Mouse (Mus musculus) forebrain, embryonic 11.5 days (tissue): ENCODE measurements around the gene Cdc25a. TPM values are rescaled to one million over a fixed set of nuclear protein-coding genes. Genes with fewer than 3 reads are reported as not detected.
A peak's percentile ranks its signal among the peaks of the same experiment; 100 is the strongest.

Experiments used
- ATAC-seq: fragments of 200-750 bp; cut with Nextera tagmentation; replicated peaks from 2 replicates; pipeline ENCODE4 v1.8.0; 2017; ENCODE audit warnings: moderate TSS enrichment; ENCODE audit not compliant: low FRiP score
- DNase-seq: peaks from one replicate; pipeline ENCODE4 v3.0.0-alpha.2; 2017; ENCODE audit warnings: low spot score
- H3K27ac ChIP-seq: fragments of 300-500 bp; sonication (generic); 2 replicates; pipeline ENCODE4 v1.5.1; 2014; ENCODE audit warnings: low read depth, low read length
- H3K27me3 ChIP-seq: fragments of 300-500 bp; sonication (generic); 2 replicates; pipeline ENCODE4 v1.6.1; 2014; ENCODE audit warnings: mild to moderate bottlenecking, low read length, mixed read lengths; ENCODE audit not compliant: control insufficient read depth, insufficient read depth
- H3K36me3 ChIP-seq: fragments of 300-500 bp; sonication (generic); 2 replicates; pipeline ENCODE4 v1.6.1; 2014; ENCODE audit warnings: mild to moderate bottlenecking, low read length, moderate library complexity, mixed read lengths; ENCODE audit not compliant: control insufficient read depth, insufficient read depth
- H3K4me1 ChIP-seq: fragments of 300-500 bp; sonication (generic); replicated peaks from 2 replicates; pipeline ENCODE4 v1.6.1; 2014; ENCODE audit warnings: low read length, mixed read lengths; ENCODE audit not compliant: control insufficient read depth, insufficient read depth
- H3K4me2 ChIP-seq: fragments of 300-500 bp; sonication (generic); 2 replicates; pipeline ENCODE4 v1.6.1; 2014; ENCODE audit warnings: low read depth, mild to moderate bottlenecking, low read length, moderate library complexity, mixed read lengths; ENCODE audit not compliant: severe bottlenecking
- H3K4me3 ChIP-seq: fragments of 300-500 bp; sonication (generic); 2 replicates; pipeline ENCODE4 v1.5.1; 2014; ENCODE audit warnings: low read depth, low read length
- H3K9ac ChIP-seq: fragments of 300-500 bp; sonication (generic); 2 replicates; pipeline ENCODE4 v1.6.1; 2014; ENCODE audit warnings: low read length
- H3K9me3 ChIP-seq: fragments of 300-500 bp; sonication (generic); 2 replicates; pipeline ENCODE4 v1.6.1; 2016; ENCODE audit warnings: low read length, mixed read lengths; ENCODE audit not compliant: control insufficient read depth
- WGBS: fragments of 180-500 bp; shearing (Covaris S2); extraction: QIAGEN DNeasy Blood & Tissue Kit; methylation state at CpG from one replicate; pipeline ENCODE4 v1.1.7; 2014; 5-methylcytosine and 5-hydroxymethylcytosine counted together
- microRNA-seq: library from miRNA; unstranded; fragments of <30 nt; microRNA quantifications from one replicate; pipeline ENCODE4, GENCODE M21; 2016; ENCODE audit not compliant: insufficient number of aligned reads
- polyA plus RNA-seq: library from polyadenylated mRNA; unstranded; fragments of >200 nt; fragmentation: Nextera tagmentation; extraction: Ambion mirVana; gene quantifications from 2 replicates; pipeline ENCODE4 v1.2.1, GENCODE M21; 2014

Cdc25a gene
- polyA plus RNA-seq, 1 experiment from 2014 or later = 42.3 TPM

DNA sequence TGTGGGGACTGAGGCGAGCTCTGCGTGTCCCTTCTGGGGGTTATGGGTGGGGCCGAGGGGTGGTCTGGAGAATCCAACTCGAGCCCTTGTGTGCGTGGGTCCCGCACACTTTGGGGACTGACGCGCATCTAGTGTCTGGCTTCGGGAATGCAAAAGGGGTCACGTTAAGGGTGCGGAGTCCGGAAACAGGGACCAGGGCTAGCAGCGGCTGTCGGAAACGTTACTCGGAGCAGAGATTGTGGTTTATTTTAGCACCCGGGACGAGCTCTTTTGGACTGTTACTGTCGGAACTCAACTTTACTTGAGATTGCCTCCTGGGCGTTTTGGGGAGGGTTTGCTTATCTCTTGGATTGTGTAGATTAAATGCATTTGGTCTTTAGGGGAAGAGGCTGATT, 57.0 kb downstream of the Cdc25a start:
- WGBS = under 1% methylated on average over 20 of the region's 20 CpGs

DNA sequence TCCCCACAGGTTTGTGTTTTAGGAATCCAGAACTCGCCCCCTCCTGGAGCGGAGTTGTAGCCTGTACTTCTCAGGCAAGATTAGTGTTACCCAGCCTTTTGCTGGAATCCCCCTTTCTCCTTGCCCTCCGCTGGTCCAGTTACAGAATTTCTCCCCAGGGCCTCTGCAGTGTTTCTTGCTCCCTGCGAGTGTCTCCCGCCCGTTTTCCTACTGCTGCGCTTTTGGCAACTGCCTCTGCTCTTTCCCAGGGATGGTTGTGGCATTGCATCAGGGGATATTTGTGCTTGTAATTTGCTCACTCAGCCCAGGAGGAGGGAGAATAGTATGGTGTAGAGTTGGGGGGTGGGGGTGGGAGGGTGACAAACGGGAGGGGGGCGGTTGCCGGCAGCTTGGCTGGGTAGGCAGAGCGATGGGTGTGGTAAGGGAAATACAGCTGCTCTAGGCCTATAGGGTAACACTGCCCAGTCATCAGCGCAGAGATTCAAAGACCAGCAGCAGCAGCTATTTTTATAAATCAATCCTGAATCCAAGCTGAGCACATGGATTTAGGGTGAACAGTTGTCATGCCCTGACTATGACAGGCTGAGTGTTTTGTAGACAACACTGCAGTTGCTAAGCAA, 57.5 kb downstream of the Cdc25a start:
- H3K9ac ChIP-seq = peak overlapping the region; percentile 83
- no peak for ATAC-seq
- H3K9me3 ChIP-seq = no peaks in the 10 kb centered on the region
- peak overlapping the region; percentile 84 for H3K4me2 ChIP-seq
- no peaks in the 10 kb centered on the region for H3K27me3 ChIP-seq
- H3K4me1 ChIP-seq = 0 out of 2 replicates have a peak, but pooled peaks cover 4% of the 10 kb centered on the region
- peak overlapping the region; percentile 80 for H3K4me3 ChIP-seq
- H3K27ac ChIP-seq = no peak overlapping the region
- WGBS = 2% methylated on average over 12 of the region's 12 CpGs
- no peaks in the 10 kb centered on the region for H3K36me3 ChIP-seq
- DNase-seq = peak; percentile 57

More for the DNA sequence above, 57.0 kb downstream of the Cdc25a start:
- 0 out of 2 replicates have a peak, but pooled peaks cover 4% of the 10 kb centered on the region for H3K4me1 ChIP-seq
- H3K4me3 ChIP-seq = peak overlapping the region; percentile 80
- no peak for DNase-seq
- H3K27ac ChIP-seq = peak overlapping the region; percentile 96; the same call in 1 of the 2 replicates
- no peaks in the 10 kb centered on the region for H3K36me3 ChIP-seq
- no peak; the same call in 1 of the 2 replicates for ATAC-seq
- H3K9ac ChIP-seq = peak overlapping the region; percentile 83
- peak overlapping the region; percentile 84 for H3K4me2 ChIP-seq
- H3K27me3 ChIP-seq = no peaks in the 10 kb centered on the region
- H3K9me3 ChIP-seq = no peaks in the 10 kb centered on the region

DNA sequence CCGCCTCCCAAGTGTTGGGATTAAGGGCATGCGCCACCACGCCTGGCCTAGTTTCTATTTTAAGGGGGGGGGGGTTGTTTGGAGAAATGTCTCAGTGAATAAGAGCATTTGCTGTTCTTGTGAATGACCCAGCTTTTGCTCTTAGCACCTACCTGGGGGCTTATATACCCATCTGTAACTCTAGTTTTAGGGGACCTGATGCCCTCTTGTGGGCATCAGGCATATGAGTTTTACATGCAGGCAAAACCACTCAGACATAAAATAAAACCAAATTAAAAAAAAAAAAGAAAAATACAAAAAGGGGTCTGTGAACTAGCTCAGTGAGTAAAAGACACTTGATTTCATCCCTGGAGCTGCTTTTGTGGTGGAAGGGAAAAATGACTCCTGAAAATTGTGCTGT, 64.0 kb downstream of the Cdc25a start:
- DNase-seq = no peak
- 94% methylated on average over 3 of the region's 3 CpGs for WGBS

DNA sequence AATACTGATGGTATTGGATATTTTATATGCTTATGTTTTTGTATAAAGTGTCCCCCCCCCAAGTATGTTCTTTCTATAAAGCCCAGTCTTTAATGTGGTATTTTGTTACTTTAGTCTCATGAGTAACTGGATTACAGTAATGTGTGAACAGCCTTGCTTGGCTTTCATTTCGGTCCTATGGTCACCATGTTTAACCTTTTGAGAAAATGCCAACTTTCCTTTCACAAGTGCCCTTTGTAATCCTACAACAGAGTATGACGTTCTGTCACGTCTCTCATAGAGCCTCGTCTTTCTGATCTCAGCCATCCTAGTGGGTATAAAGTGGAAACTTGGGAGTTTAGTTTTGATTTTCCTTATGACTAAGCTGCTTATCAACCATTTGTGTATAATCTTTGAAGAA, 67.4 kb downstream of the Cdc25a start:
- 83% methylated on average over 4 of the region's 4 CpGs for WGBS
- no peak overlapping the region for H3K27ac ChIP-seq
- no peak overlapping the region for H3K4me2 ChIP-seq
- no peaks in the 10 kb centered on the region for H3K9me3 ChIP-seq
- DNase-seq (no peak), ATAC-seq (no peak)
- H3K4me3 ChIP-seq = no peak overlapping the region
- H3K27me3 ChIP-seq = no peaks in the 10 kb centered on the region
- no peak overlapping the region for H3K9ac ChIP-seq
- H3K4me1 ChIP-seq = no peaks in the 10 kb centered on the region
- no peaks in the 10 kb centered on the region for H3K36me3 ChIP-seq

More for the DNA sequence above, 64.0 kb downstream of the Cdc25a start:
- Histone ChIP-seq H3K4me1 (no peaks in the 10 kb centered on the region), H3K4me3 (no peak overlapping the region), H3K9ac (no peak overlapping the region), H3K4me2 (no peak overlapping the region), H3K27me3 (no peaks in the 10 kb centered on the region), H3K9me3 (no peaks in the 10 kb centered on the region), H3K36me3 (no peaks in the 10 kb centered on the region), H3K27ac (no peak overlapping the region)
- ATAC-seq = no peak

Small RNAs within 50 kb of the gene (microRNA-seq; reads per million reads assigned to microRNA genes)
- gene Mir7089 = 7.6 reads per million

Other genes with a start within 250 kb of the Cdc25a start
- not detected in 2 replicates for gene Fbxw24, start 249.5 kb upstream of the Cdc25a start, polyA plus RNA-seq
- not detected in 2 replicates for gene Fbxw25, start 210.9 kb upstream of the Cdc25a start, polyA plus RNA-seq
- gene Fbxw18, start 172.9 kb upstream of the Cdc25a start, polyA plus RNA-seq = not detected in 2 replicates
- gene Fbxw26, start 129.5 kb upstream of the Cdc25a start, polyA plus RNA-seq = not detected in 2 replicates
- gene Fbxw27, start 84.9 kb upstream of the Cdc25a start, polyA plus RNA-seq = not detected in 2 replicates
- not detected in 2 replicates for gene Spink8, start 63.3 kb upstream of the Cdc25a start, polyA plus RNA-seq
- gene Nme6, start 42.8 kb upstream of the Cdc25a start, polyA plus RNA-seq = 98.6 and 105 TPM in 2 replicates
- gene Camp, start 26.0 kb upstream of the Cdc25a start, polyA plus RNA-seq = 0.44 TPM in 1 of 2 replicates, not detected in the other
- 76.2 and 77.7 TPM in 2 replicates for gene Map4, start 55.9 kb downstream of the Cdc25a start, polyA plus RNA-seq
- 181 and 190 TPM in 2 replicates for gene Smarcc1, start 242.1 kb downstream of the Cdc25a start, polyA plus RNA-seq
- 186 and 198 TPM in 2 replicates for gene Dhx30, start 242.3 kb downstream of the Cdc25a start, polyA plus RNA-seq